Mouse (Mus musculus): ENCODE results near the gene Ctf1. TPM values are rescaled to one million over a fixed set of nuclear protein-coding genes. Genes with fewer than 3 reads are reported as not detected.
"Not testable (repeated sequence)": the region's sequence is repeated elsewhere in the genome, so short reads cannot be mapped to it uniquely, and the experiment has no call there.

Gene Ctf1
- polyA plus RNA-seq, 1 experiment = 6.0 TPM

- no peak for DNase-seq (ENCODE audit: extremely low spot score in 1 of 2, low spot score in 1 of 2)
These were observed 15.4 kb downstream of the Ctf1 start for GRCm38 (mm10) chr7:127727898-127728297.

- no peak for DNase-seq (ENCODE audit: extremely low spot score in 1 of 2, low spot score in 1 of 2)
These were observed 17.6 kb downstream of the Ctf1 start for GRCm38 (mm10) chr7:127730170-127730569.

GRCm38 (mm10) chr7:127732066-127732465 lies 19.5 kb downstream of the Ctf1 start, which contains the start of gene Ctf2:
Ctf2 (minus strand) TSS chr7:127732166.
- not testable (repeated sequence) for DNase-seq (ENCODE audit: extremely low spot score in 1 of 2, low spot score in 1 of 2)

GRCm38 (mm10) chr7:127744366-127745045 lies 32.0 kb downstream of the Ctf1 start, which contains the start of gene Fbxl19:
Fbxl19 (plus strand) TSS chr7:127744543.
- DNase-seq (ENCODE audit: extremely low spot score in 1 of 2, low spot score in 1 of 2) = peak in 1 of 2 experiments; percentile 85

- DNase-seq (ENCODE audit: extremely low spot score in 1 of 2, low spot score in 1 of 2) = peak; percentile 97
These were observed 32.7 kb downstream of the Ctf1 start for GRCm38 (mm10) chr7:127745251-127745651.

- DNase-seq (ENCODE audit: extremely low spot score in 1 of 2, low spot score in 1 of 2) = peak; percentile 99 to 100
These were observed 33.3 kb downstream of the Ctf1 start for GRCm38 (mm10) chr7:127745652-127746493.

- DNase-seq (ENCODE audit: extremely low spot score in 1 of 2, low spot score in 1 of 2) = no peak
These were observed 34.3 kb downstream of the Ctf1 start for GRCm38 (mm10) chr7:127746494-127747491.

GRCm38 (mm10) chr7:127747559-127748234 lies 35.2 kb downstream of the Ctf1 start:
- no peak for DNase-seq (ENCODE audit: extremely low spot score in 1 of 2, low spot score in 1 of 2)

GRCm38 (mm10) chr7:127748235-127748560 lies 35.7 kb downstream of the Ctf1 start:
- DNase-seq (ENCODE audit: extremely low spot score in 1 of 2, low spot score in 1 of 2) = no peak

- peak; percentile 79 to 84 for DNase-seq (ENCODE audit: extremely low spot score in 1 of 2, low spot score in 1 of 2)
These were observed 37.9 kb downstream of the Ctf1 start for GRCm38 (mm10) chr7:127750131-127751127.

GRCm38 (mm10) chr7:127751619-127752018 lies 39.1 kb downstream of the Ctf1 start:
- no peak for DNase-seq (ENCODE audit: extremely low spot score in 1 of 2, low spot score in 1 of 2)

- no peak for DNase-seq (ENCODE audit: extremely low spot score in 1 of 2, low spot score in 1 of 2)
These were observed 39.5 kb downstream of the Ctf1 start for GRCm38 (mm10) chr7:127752069-127752468.

- DNase-seq (ENCODE audit: extremely low spot score in 1 of 2, low spot score in 1 of 2) = no peak
These were observed 40.6 kb downstream of the Ctf1 start for GRCm38 (mm10) chr7:127753158-127753557.

GRCm38 (mm10) chr7:127753741-127754140 lies 41.2 kb downstream of the Ctf1 start:
- no peak for DNase-seq (ENCODE audit: extremely low spot score in 1 of 2, low spot score in 1 of 2)

GRCm38 (mm10) chr7:127759716-127760115 lies 47.2 kb downstream of the Ctf1 start:
- no peak for DNase-seq (ENCODE audit: extremely low spot score in 1 of 2, low spot score in 1 of 2)

- DNase-seq (ENCODE audit: extremely low spot score in 1 of 2, low spot score in 1 of 2) = no peak
These were observed 47.9 kb downstream of the Ctf1 start for GRCm38 (mm10) chr7:127760478-127760877.

GRCm38 (mm10) chr7:127761026-127761425 lies 48.5 kb downstream of the Ctf1 start:
- peak in 1 of 2 experiments; percentile 74 for DNase-seq (ENCODE audit: extremely low spot score in 1 of 2, low spot score in 1 of 2)

GRCm38 (mm10) chr7:127763642-127764041 lies 51.1 kb downstream of the Ctf1 start:
- DNase-seq (ENCODE audit: extremely low spot score in 1 of 2, low spot score in 1 of 2) = no peak

- no peak for DNase-seq (ENCODE audit: extremely low spot score in 1 of 2, low spot score in 1 of 2)
These were observed 53.2 kb downstream of the Ctf1 start for GRCm38 (mm10) chr7:127765756-127766155.
